Comparison of ENCODE assay signal across 31 mouse cellular contexts in genomic region chr1:65420909-65421308, GRCm38 (mm10).
"Had no signal": no experiment of that assay in that cellular context is flagged by ENCODE, and none has a peak within 500 bp of the region (broad histone marks: within the 10 kb centered on the region; RNA-seq: fewer than 3 reads in every experiment).

No protein-coding gene starts in this region.

- H3K4me1 ChIP-seq: heart, embryonic 12.5 days; heart, embryonic 13.5 days; heart, embryonic 15.5 days; hindbrain, embryonic 10.5 days; hindbrain, embryonic 12.5 days; hindbrain, embryonic 13.5 days; hindbrain, embryonic 15.5 days; intestine, embryonic 15.5 days; kidney, embryonic 15.5 days had no signal

- H3K4me3 ChIP-seq: heart, embryonic 12.5 days; heart, embryonic 13.5 days; heart, embryonic 15.5 days; hindbrain, embryonic 10.5 days; hindbrain, embryonic 12.5 days; hindbrain, embryonic 13.5 days; hindbrain, embryonic 15.5 days; intestine, embryonic 15.5 days; kidney, embryonic 15.5 days; layer of hippocampus, adult 2 months; left cerebral cortex, adult 2 months had no signal

- ATAC-seq: hindbrain, embryonic 16.5 days; hindbrain, postnatal 0 days; inflammation-experienced regulatory T-cells, adult 6 months; intestine, embryonic 15.5 days; intestine, embryonic 16.5 days; intestine, postnatal 0 days had no signal

- H3K27me3 ChIP-seq: heart, embryonic 12.5 days; heart, embryonic 13.5 days; heart, embryonic 15.5 days; hindbrain, embryonic 12.5 days; hindbrain, embryonic 13.5 days; hindbrain, embryonic 15.5 days; intestine, embryonic 15.5 days; kidney, embryonic 15.5 days had no signal

- H3K9me3 ChIP-seq: heart, embryonic 12.5 days; heart, embryonic 13.5 days; heart, embryonic 15.5 days; hindbrain, embryonic 10.5 days; hindbrain, embryonic 12.5 days; hindbrain, embryonic 13.5 days; hindbrain, embryonic 15.5 days; intestine, embryonic 15.5 days; kidney, embryonic 15.5 days had no signal

- DNase-seq: heart, postnatal 10 days; heart, postnatal 14 days; heart, postnatal 36 days; heart, postnatal 4 days; kidney, adult 11 months; kidney, adult 18-20 months; kidney, adult 2 months; kidney, adult 8-10 months; kidney, adult 9 months; kidney, postnatal 10 days; kidney, postnatal 14 days; kidney, postnatal 25 days; kidney, postnatal 4 days; layer of hippocampus, adult 9-11 months; layer of hippocampus, postnatal 36 days had no signal

- H3K36me3 ChIP-seq: heart, embryonic 12.5 days; heart, embryonic 13.5 days; heart, embryonic 15.5 days; hindbrain, embryonic 10.5 days; hindbrain, embryonic 12.5 days; hindbrain, embryonic 13.5 days; hindbrain, embryonic 15.5 days; intestine, embryonic 15.5 days; kidney, embryonic 15.5 days had no signal
